Mouse (Mus musculus): ENCODE results near the gene Slc41a2.

DNA sequence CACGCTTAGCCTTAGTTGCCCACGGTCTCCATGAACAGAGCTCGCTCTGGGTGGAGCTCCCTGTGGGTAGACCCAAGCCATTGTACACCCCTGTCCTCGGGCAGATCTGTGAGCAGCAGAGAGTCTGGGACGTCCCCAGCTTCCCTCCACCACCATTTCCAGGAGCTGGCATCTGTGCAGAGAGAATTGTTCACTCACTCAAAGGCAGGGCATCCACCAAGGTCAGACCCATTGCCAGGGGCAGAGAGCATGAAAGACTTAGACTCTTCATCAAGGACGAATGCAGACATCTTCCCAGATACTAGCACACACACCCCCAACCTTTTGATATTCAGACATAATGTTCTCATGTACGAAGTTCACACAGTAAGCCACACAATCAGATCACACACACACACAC, 136.2 kb downstream of the Slc41a2 start:
- TF ChIP-seq CTCF (IDR thresholded peaks at IDR 0.05; ENCODE audit: extremely low read depth, insufficient read length, insufficient replicate concordance, low read depth, low read length), result no peak
- TF ChIP-seq POLR2A (IDR thresholded peaks at IDR 0.05; ENCODE audit: low read depth, low read length), result no peak

Measured in small intestine, adult 2 months (tissue).